Mouse (Mus musculus) v-Abl transformed pro-B cells (cell line): Measurements from ENCODE around the gene Pim1.
"Not testable (repeated sequence)": the region's sequence is repeated elsewhere in the genome, so short reads cannot be mapped to it uniquely, and the experiment has no call there.

ENCODE experiments used
- in situ Hi-C, 2 experiments: fragments of 400-800 bp; cut with MboI; formaldehyde crosslinking; loops; one replicate each; pipeline ENCODE4 v1.15.1; 2025; ENCODE audit not compliant: unreplicated experiment in 2 of 2

Gene Pim1

GRCm38 (mm10) chr17:29490713-29491581, at the start of gene Pim1:
Pim1 (plus strand) TSS chr17:29490753.
- in situ Hi-C loops = loop anchor here (5.0 kb wide), 1 partner anchor 94 kb away; no protein-coding TSS in a partner anchor

- in situ Hi-C loops = no loop called here
Observed at GRCm38 (mm10) chr17:29441562-29441961, 49.0 kb upstream of the Pim1 start.

- in situ Hi-C loops = no loop called here
Observed at GRCm38 (mm10) chr17:29442131-29442557, 48.4 kb upstream of the Pim1 start.

- in situ Hi-C loops = no loop called here
Observed at GRCm38 (mm10) chr17:29443724-29444123, 46.8 kb upstream of the Pim1 start.

GRCm38 (mm10) chr17:29445072-29445471, 45.5 kb upstream of the Pim1 start:
- in situ Hi-C loops = loop anchor here in 1 of 2 experiments (5.0 kb wide), 1 partner anchor 37 kb away; no protein-coding TSS in a partner anchor

- in situ Hi-C loops = loop anchor here in 1 of 2 experiments (5.0 kb wide), 1 partner anchor 35 kb away; no protein-coding TSS in a partner anchor
Observed at GRCm38 (mm10) chr17:29447323-29447722, 43.2 kb upstream of the Pim1 start.

GRCm38 (mm10) chr17:29448055-29448454, 42.5 kb upstream of the Pim1 start:
- in situ Hi-C loops = loop anchor here in 1 of 2 experiments (5.0 kb wide), 1 partner anchor 34 kb away; no protein-coding TSS in a partner anchor

GRCm38 (mm10) chr17:29448561-29448960, 42.0 kb upstream of the Pim1 start:
- in situ Hi-C loops = loop anchor here in 1 of 2 experiments (5.0 kb wide), 1 partner anchor 34 kb away; no protein-coding TSS in a partner anchor

- in situ Hi-C loops = no loop called here
Observed at GRCm38 (mm10) chr17:29450899-29451840, 39.4 kb upstream of the Pim1 start.

- in situ Hi-C loops = no loop called here
Observed at GRCm38 (mm10) chr17:29451841-29452210, 38.7 kb upstream of the Pim1 start.

GRCm38 (mm10) chr17:29454119-29454518, 36.4 kb upstream of the Pim1 start:
- in situ Hi-C loops = not testable (repeated sequence)

- in situ Hi-C loops = no loop called here
Observed at GRCm38 (mm10) chr17:29455411-29456120, 35.0 kb upstream of the Pim1 start.

- in situ Hi-C loops = no loop called here
Observed at GRCm38 (mm10) chr17:29456476-29456875, 34.1 kb upstream of the Pim1 start.

- in situ Hi-C loops = no loop called here
Observed at GRCm38 (mm10) chr17:29456926-29457325, 33.6 kb upstream of the Pim1 start.

GRCm38 (mm10) chr17:29457795-29458560, 32.6 kb upstream of the Pim1 start:
- in situ Hi-C loops = no loop called here

GRCm38 (mm10) chr17:29459321-29460118, 31.0 kb upstream of the Pim1 start:
- in situ Hi-C loops = no loop called here

- in situ Hi-C loops = no loop called here
Observed at GRCm38 (mm10) chr17:29460119-29460505, 30.4 kb upstream of the Pim1 start.

GRCm38 (mm10) chr17:29463627-29464026, 26.9 kb upstream of the Pim1 start:
- in situ Hi-C loops = no loop called here

- in situ Hi-C loops = no loop called here
Observed at GRCm38 (mm10) chr17:29464068-29464467, 26.5 kb upstream of the Pim1 start.
